31 mouse cellular contexts compared by ENCODE assay signal in the genomic region with DNA sequence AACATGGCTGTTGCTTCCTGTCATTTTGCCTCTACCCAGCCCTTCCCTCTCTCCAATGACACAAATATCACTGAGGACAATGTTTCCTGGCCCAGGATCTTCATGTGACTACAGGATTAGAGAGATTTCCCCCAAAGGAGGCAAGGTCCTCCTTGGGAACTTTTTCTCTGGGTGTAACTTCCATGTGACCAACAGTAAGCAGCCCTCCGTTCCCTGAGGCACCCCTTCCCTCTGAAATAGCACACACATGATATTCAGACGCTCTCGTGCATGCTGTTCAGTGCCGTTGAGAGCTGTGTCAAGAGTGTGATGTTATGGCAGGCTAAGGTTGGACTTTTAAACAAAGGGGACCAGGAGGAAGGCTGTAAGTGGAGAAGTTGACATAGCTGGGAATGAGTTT.
"Had no signal": no experiment of that assay in that cellular context is flagged by ENCODE, and none has a peak within 500 bp of the region (broad histone marks: within the 10 kb centered on the region; RNA-seq: fewer than 3 reads in every experiment).

No protein-coding gene starts in this region.

- H3K4me3 ChIP-seq: left cerebral cortex, adult 2 months; limb, embryonic 10.5 days; limb, embryonic 12.5 days; limb, embryonic 13.5 days; limb, embryonic 15.5 days; liver, embryonic 12.5 days; liver, embryonic 13.5 days; liver, embryonic 15.5 days; lung, embryonic 15.5 days; megakaryocyte, embryonic 14.5 days; midbrain, embryonic 10.5 days; midbrain, embryonic 12.5 days; midbrain, embryonic 13.5 days; myocyte; neural tube, embryonic 12.5 days had no signal

- H3K27me3 ChIP-seq: limb, embryonic 12.5 days; limb, embryonic 15.5 days; liver, embryonic 12.5 days; liver, embryonic 13.5 days; liver, embryonic 15.5 days; lung, embryonic 15.5 days; megakaryocyte, embryonic 14.5 days; midbrain, embryonic 12.5 days; midbrain, embryonic 13.5 days; neural tube, embryonic 12.5 days had no signal

- H3K9me3 ChIP-seq: limb, embryonic 10.5 days; limb, embryonic 12.5 days; limb, embryonic 13.5 days; limb, embryonic 15.5 days; liver, embryonic 12.5 days; liver, embryonic 13.5 days; liver, embryonic 15.5 days; lung, embryonic 15.5 days; megakaryocyte, embryonic 14.5 days; midbrain, embryonic 10.5 days; midbrain, embryonic 12.5 days; midbrain, embryonic 13.5 days; neural tube, embryonic 12.5 days had no signal

- H3K4me2 ChIP-seq: limb, embryonic 12.5 days; limb, embryonic 13.5 days; limb, embryonic 15.5 days; liver, embryonic 11.5 days; liver, embryonic 12.5 days; liver, embryonic 13.5 days; liver, embryonic 15.5 days; lung, embryonic 14.5 days; lung, embryonic 15.5 days; midbrain, embryonic 12.5 days; midbrain, embryonic 13.5 days; neural tube, embryonic 12.5 days had no signal

- H3K27ac ChIP-seq: left cerebral cortex, adult 2 months; limb, embryonic 10.5 days; limb, embryonic 12.5 days; limb, embryonic 13.5 days; limb, embryonic 15.5 days; liver, embryonic 12.5 days; liver, embryonic 13.5 days; liver, embryonic 14.5 days; liver, embryonic 15.5 days; lung, embryonic 15.5 days; macrophage; midbrain, embryonic 10.5 days; midbrain, embryonic 12.5 days; midbrain, embryonic 13.5 days; neural tube, embryonic 12.5 days had no signal

- H3K4me1 ChIP-seq: limb, embryonic 15.5 days; liver, embryonic 12.5 days; liver, embryonic 13.5 days; liver, embryonic 15.5 days; lung, embryonic 15.5 days; megakaryocyte, embryonic 14.5 days; midbrain, embryonic 12.5 days; neural tube, embryonic 12.5 days had no signal

- DNase-seq: left cerebral cortex, postnatal 4 days; liver; liver, embryonic 13.5 days; liver, postnatal 0 days; lung, adult 18-20 months; lung, adult 2 months; lung, embryonic 14.5 days; lung, postnatal 10 days; lung, postnatal 14 days; lung, postnatal 36 days; lung, postnatal 4 days; midbrain, embryonic 14.5 days had no signal

- ATAC-seq: liver, embryonic 12.5 days; liver, postnatal 0 days; lung, postnatal 0 days; midbrain, embryonic 13.5 days; midbrain, embryonic 16.5 days had no signal

- H3K36me3 ChIP-seq: limb, embryonic 10.5 days; limb, embryonic 12.5 days; limb, embryonic 13.5 days; limb, embryonic 15.5 days; liver, embryonic 12.5 days; liver, embryonic 13.5 days; liver, embryonic 15.5 days; lung, embryonic 15.5 days; midbrain, embryonic 10.5 days; midbrain, embryonic 12.5 days; midbrain, embryonic 13.5 days; neural tube, embryonic 12.5 days had no signal

- H3K9ac ChIP-seq: limb, embryonic 12.5 days; limb, embryonic 13.5 days; limb, embryonic 15.5 days; liver, embryonic 12.5 days; liver, embryonic 13.5 days; liver, embryonic 14.5 days; liver, embryonic 15.5 days; liver, postnatal 0 days; lung, embryonic 14.5 days; lung, embryonic 15.5 days; midbrain, embryonic 12.5 days; midbrain, embryonic 13.5 days; neural tube, embryonic 12.5 days had no signal
